Mouse (Mus musculus) hindbrain, embryonic 15.5 days (tissue): ENCODE measurements around the gene Gxylt2. TPM values are rescaled to one million over a fixed set of nuclear protein-coding genes. Genes with fewer than 3 reads are reported as not detected.

Source experiments
- ATAC-seq: fragments of 200-750 bp; cut with Nextera tagmentation; 2 replicates; pipeline ENCODE4 v1.8.0; 2017; ENCODE audit warnings: low read depth, moderate number of reproducible peaks, moderate TSS enrichment; ENCODE audit not compliant: low FRiP score
- H3K27ac ChIP-seq: fragments of 300-500 bp; sonication (generic); replicated peaks from 2 replicates; pipeline ENCODE4 v1.5.1; 2015; ENCODE audit warnings: mild to moderate bottlenecking, inconsistent platforms
- H3K27me3 ChIP-seq: fragments of 300-500 bp; sonication (generic); 2 replicates; pipeline ENCODE4 v1.6.1; 2015; ENCODE audit warnings: control low read depth, inconsistent platforms
- H3K36me3 ChIP-seq: fragments of 300-500 bp; sonication (generic); 2 replicates; pipeline ENCODE4 v1.6.1; 2015; ENCODE audit warnings: control low read depth, inconsistent platforms
- H3K4me1 ChIP-seq: fragments of 300-500 bp; sonication (generic); replicated peaks from 2 replicates; pipeline ENCODE4 v1.6.1; 2015; ENCODE audit warnings: control low read depth, inconsistent platforms
- H3K4me2 ChIP-seq: fragments of 300-500 bp; sonication (generic); 2 replicates; pipeline ENCODE4 v1.6.1; 2015; ENCODE audit warnings: moderate library complexity, mild to moderate bottlenecking, inconsistent platforms
- H3K4me3 ChIP-seq: fragments of 300-500 bp; sonication (generic); 2 replicates; pipeline ENCODE4 v1.5.1; 2015; ENCODE audit warnings: mild to moderate bottlenecking, inconsistent platforms
- H3K9ac ChIP-seq: fragments of 300-500 bp; sonication (generic); 2 replicates; pipeline ENCODE4 v1.6.1; 2015; ENCODE audit warnings: inconsistent platforms
- H3K9me3 ChIP-seq: fragments of 300-500 bp; sonication (generic); 2 replicates; pipeline ENCODE4 v1.6.1; 2016; ENCODE audit warnings: control low read depth, inconsistent platforms
- WGBS: fragments of 180-500 bp; shearing (Covaris S2); methylation state at CpG from one replicate; pipeline ENCODE4 v1.1.7; 2015; 5-methylcytosine and 5-hydroxymethylcytosine counted together
- polyA plus RNA-seq: library from polyadenylated mRNA; unstranded; fragments of >200 nt; fragmentation: Nextera tagmentation; extraction: Ambion mirVana; gene quantifications from 2 replicates; pipeline ENCODE4 v1.2.1, GENCODE M21; 2015

Gxylt2 gene
- polyA plus RNA-seq, 1 experiment from 2014 or later = 2.1 TPM

GRCm38 (mm10) chr6:100833355-100833754 lies 128.8 kb downstream of the Gxylt2 start, which contains the start of gene Ppp4r2:
Ppp4r2 (plus strand) TSS chr6:100833622.
- peak; percentile 95 for ATAC-seq
- Histone ChIP-seq H3K4me2 (peak within 1 kb of the TSS; percentile 60), H3K27me3 (no peaks in the 10 kb centered on the region), H3K27ac (peak within 1 kb of the TSS; percentile 92), H3K36me3 (peaks cover 27% of the 10 kb centered on the region), H3K9ac (peak within 1 kb of the TSS; percentile 83), H3K9me3 (no peaks in the 10 kb centered on the region), H3K4me3 (peak within 1 kb of the TSS; percentile 93), H3K4me1 (peaks cover 36% of the 10 kb centered on the region)
- under 1% methylated on average over 43 of the region's 50 CpGs for WGBS

DNA sequence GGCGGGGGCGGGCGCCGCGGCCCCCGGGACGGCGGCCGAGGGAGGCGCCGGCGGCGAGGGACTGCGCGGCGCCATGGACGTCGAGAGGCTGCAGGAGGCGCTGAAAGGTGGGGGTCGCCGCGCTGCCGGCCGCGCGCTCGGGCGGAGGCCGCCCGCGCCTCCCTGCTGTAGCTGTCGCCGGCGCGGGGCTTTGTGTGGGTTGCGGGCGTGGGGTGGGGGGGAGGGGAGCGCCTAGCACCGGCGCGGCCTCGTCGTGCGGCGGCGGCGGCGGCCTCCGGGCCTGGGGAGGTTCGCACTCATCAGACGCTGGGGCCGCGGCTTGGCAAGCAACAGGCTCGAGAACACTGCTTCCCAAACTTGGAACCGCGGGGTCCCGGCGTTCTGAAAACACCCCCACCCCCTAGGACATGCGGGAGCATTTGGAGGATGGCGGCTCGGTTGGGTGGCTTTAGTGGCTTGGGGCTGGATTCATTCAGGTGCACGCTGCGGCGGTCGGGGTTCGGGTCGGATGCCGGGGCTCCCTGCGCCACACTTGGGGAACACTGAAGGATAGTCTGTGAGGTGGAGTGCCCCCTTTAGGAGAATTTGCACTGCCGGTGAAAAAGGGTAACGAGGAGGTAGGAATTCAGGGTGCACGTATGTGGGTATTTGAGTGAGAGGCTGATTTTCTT lies 129.4 kb downstream of the Gxylt2 start:
- WGBS = 0% methylated on average over 45 of the region's 72 CpGs
- peak overlapping the region; percentile 60 for H3K4me2 ChIP-seq
- peak overlapping the region; percentile 93 for H3K4me3 ChIP-seq
- ATAC-seq = peak; percentile 91
- H3K4me1 ChIP-seq = peaks cover 38% of the 10 kb centered on the region
- peak overlapping the region; percentile 83 for H3K9ac ChIP-seq
- H3K27me3 ChIP-seq = no peaks in the 10 kb centered on the region
- H3K36me3 ChIP-seq = peaks cover 29% of the 10 kb centered on the region
- peak overlapping the region; percentile 92 for H3K27ac ChIP-seq
- H3K9me3 ChIP-seq = no peaks in the 10 kb centered on the region

DNA sequence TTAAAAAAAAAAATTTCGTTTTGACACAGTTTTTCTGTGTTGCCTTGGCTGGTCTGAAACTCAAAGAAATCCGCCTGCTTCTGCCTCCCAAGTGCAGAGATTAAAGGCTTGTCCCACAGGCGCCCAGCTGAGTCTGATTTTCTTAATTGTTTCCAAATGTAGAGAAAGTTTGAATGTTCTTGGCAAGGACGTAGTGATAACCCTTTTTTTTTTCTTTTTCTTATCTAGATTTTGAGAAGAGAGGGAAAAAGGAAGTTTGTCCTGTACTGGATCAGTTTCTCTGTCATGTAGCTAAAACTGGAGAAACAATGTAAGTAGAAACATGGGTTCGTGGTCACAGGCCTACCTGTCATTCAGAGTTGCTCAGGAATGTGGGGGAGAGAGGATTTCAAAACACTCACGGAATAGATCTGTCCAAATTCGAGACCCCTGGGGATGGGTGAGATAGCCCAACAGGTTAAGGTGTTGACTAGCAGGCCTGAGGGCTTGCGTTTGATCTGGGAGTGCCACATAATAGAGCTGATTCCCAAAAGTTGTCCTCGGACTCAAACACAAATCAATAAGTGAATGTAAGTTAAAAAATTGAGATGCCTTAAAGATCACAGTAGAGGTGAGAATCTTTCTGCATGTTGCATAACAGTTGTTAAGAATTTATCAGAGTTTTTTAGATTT lies 130.1 kb downstream of the Gxylt2 start:
- ATAC-seq = no peak
- no peaks in the 10 kb centered on the region for H3K27me3 ChIP-seq
- peak overlapping the region; percentile 60 for H3K4me2 ChIP-seq
- no peaks in the 10 kb centered on the region for H3K9me3 ChIP-seq
- peaks cover 42% of the 10 kb centered on the region for H3K4me1 ChIP-seq
- WGBS = 34% methylated on average over 9 of the region's 9 CpGs
- H3K36me3 ChIP-seq = peaks cover 33% of the 10 kb centered on the region
- H3K4me3 ChIP-seq = peak overlapping the region; percentile 93
- H3K27ac ChIP-seq = peak overlapping the region; percentile 92
- H3K9ac ChIP-seq = peak overlapping the region; percentile 83

DNA sequence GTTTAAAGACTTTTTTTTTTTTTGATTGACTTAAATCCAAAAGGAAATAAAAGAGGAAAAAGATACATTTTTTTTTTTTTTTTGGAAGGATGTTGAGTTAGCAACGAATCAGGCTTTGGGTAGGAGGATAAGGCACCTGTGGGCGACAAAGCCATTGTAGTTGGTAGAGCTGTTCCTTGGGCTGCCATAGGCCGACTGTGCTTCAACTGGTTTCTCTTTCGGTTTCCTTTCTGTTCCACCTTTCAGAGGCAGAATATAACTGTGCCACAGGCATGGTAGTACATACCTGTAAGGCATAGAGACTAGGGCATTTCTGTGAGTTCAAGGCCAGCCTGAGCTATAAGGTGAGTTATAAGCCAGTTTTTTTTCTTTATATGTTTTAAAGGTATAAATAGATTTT lies 140.5 kb downstream of the Gxylt2 start:
- H3K36me3 ChIP-seq = peaks cover 29% of the 10 kb centered on the region
- no peak overlapping the region for H3K4me3 ChIP-seq
- H3K9me3 ChIP-seq = no peaks in the 10 kb centered on the region
- no peak overlapping the region for H3K4me2 ChIP-seq
- no peaks in the 10 kb centered on the region for H3K27me3 ChIP-seq
- 98% methylated on average over 4 of the region's 4 CpGs for WGBS
- no peak for ATAC-seq
- H3K9ac ChIP-seq = no peak overlapping the region
- H3K27ac ChIP-seq = no peak overlapping the region
- peaks cover 7% of the 10 kb centered on the region; the same call in 1 of the 2 replicates for H3K4me1 ChIP-seq

- H3K36me3 ChIP-seq = peaks cover 8% of the 10 kb centered on the region
- H3K9me3 ChIP-seq = no peaks in the 10 kb centered on the region
- no peak overlapping the region for H3K27ac ChIP-seq
- H3K4me1 ChIP-seq = peaks cover 7% of the 10 kb centered on the region; the same call in 1 of the 2 replicates
- 89% methylated on average over 5 of the region's 5 CpGs for WGBS
- no peaks in the 10 kb centered on the region for H3K27me3 ChIP-seq
- no peak overlapping the region for H3K9ac ChIP-seq
- no peak for ATAC-seq
- H3K4me2 ChIP-seq = no peak overlapping the region
- no peak overlapping the region for H3K4me3 ChIP-seq
Measured at GRCm38 (mm10) chr6:100847264-100847663, 142.7 kb downstream of the Gxylt2 start.

GRCm38 (mm10) chr6:100848682-100849375 lies 144.3 kb downstream of the Gxylt2 start:
- no peaks in the 10 kb centered on the region for H3K9me3 ChIP-seq

DNA sequence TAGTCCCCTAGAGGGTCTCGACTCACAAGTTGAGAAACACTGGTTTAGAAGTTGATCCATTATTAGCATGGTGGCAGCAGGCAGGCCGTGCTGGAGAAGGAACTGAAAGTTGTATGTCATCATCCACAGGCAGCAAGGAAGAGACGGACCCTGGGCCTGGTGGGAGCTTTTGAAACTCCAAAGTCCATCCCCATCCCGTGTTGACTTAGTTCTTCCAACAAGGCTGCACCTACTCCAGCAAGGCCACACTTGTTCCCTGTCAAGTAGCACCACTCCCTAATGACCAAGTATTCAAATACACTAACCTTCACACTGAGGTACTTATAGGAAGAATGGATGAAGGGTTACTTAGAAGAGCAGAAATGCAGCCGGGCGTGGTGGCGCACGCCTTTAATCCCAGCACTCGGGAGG lies 146.1 kb downstream of the Gxylt2 start:
- no peak overlapping the region for H3K27ac ChIP-seq
- peaks cover 5% of the 10 kb centered on the region for H3K36me3 ChIP-seq
- ATAC-seq = no peak
- H3K27me3 ChIP-seq = no peaks in the 10 kb centered on the region
- no peak overlapping the region for H3K4me3 ChIP-seq
- no peak overlapping the region for H3K4me2 ChIP-seq
- H3K9me3 ChIP-seq = no peaks in the 10 kb centered on the region
- no peak overlapping the region for H3K9ac ChIP-seq
- peaks cover 7% of the 10 kb centered on the region; the same call in 1 of the 2 replicates for H3K4me1 ChIP-seq
- WGBS = 94% methylated on average over 9 of the region's 9 CpGs

More at GRCm38 (mm10) chr6:100848682-100849375, 144.3 kb downstream of the Gxylt2 start:
- 91% methylated on average over 9 of the region's 9 CpGs for WGBS
- Histone ChIP-seq H3K4me3 (no peak overlapping the region), H3K27me3 (no peaks in the 10 kb centered on the region), H3K27ac (no peak overlapping the region), H3K4me1 (peaks cover 7% of the 10 kb centered on the region; the same call in 1 of the 2 replicates), H3K4me2 (no peak overlapping the region), H3K9ac (no peak overlapping the region), H3K36me3 (peaks cover 8% of the 10 kb centered on the region)
- no peak for ATAC-seq

GRCm38 (mm10) chr6:100851083-100851482 lies 146.5 kb downstream of the Gxylt2 start:
- Histone ChIP-seq H3K27me3 (no peaks in the 10 kb centered on the region), H3K4me1 (peaks cover 7% of the 10 kb centered on the region; the same call in 1 of the 2 replicates), H3K36me3 (peaks cover 4% of the 10 kb centered on the region; the same call in 1 of the 2 replicates), H3K27ac (no peak overlapping the region), H3K9me3 (no peaks in the 10 kb centered on the region), H3K9ac (no peak overlapping the region), H3K4me3 (no peak overlapping the region), H3K4me2 (no peak overlapping the region)
- WGBS = 92% methylated on average over 5 of the region's 5 CpGs
- no peak for ATAC-seq

Other genes starting within 250 kb of the Gxylt2 start
- 8.9 and 10.1 TPM in 2 replicates for gene Shq1, start 33.6 kb upstream of the Gxylt2 start, polyA plus RNA-seq
- 15.1 TPM in 2 replicates for gene Ppp4r2, start 128.9 kb downstream of the Gxylt2 start, polyA plus RNA-seq